Mouse (Mus musculus): ENCODE data around the gene Car9.

The Car9 gene

GRCm38 (mm10) chr4:43561997-43562768 lies 55.4 kb downstream of the Car9 start, which contains the start of the genes Creb3 and Tln1:
Gene Creb3, plus strand, starts transcription at chr4:43562332.
Gene Tln1, minus strand, starts transcription at chr4:43562691.
- DNase-seq (ENCODE audit: low read depth, low spot score), result peak; percentile 94

DNA sequence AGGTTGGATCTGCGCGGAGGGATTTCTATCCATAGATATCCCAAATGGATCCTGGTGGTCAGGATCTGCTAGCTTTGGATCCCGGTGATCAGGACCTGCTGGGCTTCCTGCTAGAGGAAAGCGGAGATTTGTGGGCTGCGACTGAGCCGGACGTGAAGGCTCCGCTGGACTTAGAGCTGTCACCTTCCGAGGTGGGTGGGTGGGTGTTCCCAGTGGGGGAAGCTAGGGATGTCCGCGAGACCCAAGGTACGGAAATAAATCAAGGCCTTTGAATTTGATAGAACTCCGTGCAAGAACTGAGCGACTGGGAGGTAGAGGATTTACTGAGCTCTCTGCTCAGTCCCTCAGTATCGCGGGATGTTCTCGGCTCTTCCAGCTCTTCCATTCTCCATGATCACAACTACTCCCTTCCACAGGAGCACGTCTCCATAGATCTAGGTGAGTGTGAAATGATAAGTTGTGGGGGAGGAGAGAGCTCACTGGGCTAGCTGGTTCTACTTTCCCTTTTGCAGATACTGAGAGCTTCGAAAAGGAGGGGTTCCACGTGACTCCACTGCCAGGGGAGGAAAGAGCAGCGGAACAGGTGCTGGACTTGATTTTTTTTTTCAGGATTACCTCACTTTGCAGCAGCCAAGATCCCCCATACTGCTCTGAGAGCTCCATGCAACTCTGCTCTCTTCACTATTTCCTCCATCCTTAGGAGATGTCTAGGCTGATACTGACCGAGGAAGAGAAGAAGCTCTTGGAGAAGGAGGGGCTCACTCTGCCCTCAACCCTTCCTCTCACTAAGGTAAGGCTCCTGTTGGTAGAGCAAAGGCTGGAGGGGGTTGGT lies 56.2 kb downstream of the Car9 start:
- peak; percentile 55 for DNase-seq (ENCODE audit: low read depth, low spot score)

All from CD4-positive, CD25-positive, alpha-beta regulatory T cell, adult 2 months (primary cell).